Mouse (Mus musculus) cerebral cortex, adult 2 months (tissue): ENCODE results near the gene Bbc3.

Experiments
- WGBS: fragments of 180-500 bp; shearing (Covaris S2); methylation state at CpG from one replicate; pipeline ENCODE4 v1.1.7; 2018; 5-methylcytosine and 5-hydroxymethylcytosine counted together

Gene Bbc3

DNA sequence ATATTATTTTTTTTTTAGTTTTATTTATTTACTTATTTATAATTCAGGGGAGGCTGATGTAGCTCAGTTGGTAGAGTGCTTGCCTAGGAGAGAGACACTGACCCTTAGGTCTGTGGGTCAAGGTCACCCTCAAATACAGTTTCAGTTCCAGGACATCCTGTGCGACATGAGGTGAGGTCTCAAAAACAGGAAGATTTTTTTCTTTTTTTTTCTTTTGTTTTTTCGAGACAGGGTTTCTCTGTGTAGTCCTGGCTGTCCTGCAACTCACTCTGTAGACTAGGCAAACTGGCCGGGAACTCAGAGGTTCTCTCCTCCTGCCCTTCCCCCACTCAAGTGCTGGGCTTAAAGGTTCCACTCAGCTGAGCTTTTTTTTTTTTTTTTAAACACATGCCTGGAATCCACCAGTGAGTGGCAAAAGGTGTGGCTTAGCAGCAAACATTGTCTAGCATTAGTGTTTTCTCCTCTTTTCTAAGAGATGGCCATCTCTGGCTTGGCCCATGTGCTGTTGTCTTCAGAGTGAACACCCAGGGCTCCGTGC lies 7.1 kb downstream of the Bbc3 start:
- 72% methylated on average over 4 of the region's 4 CpGs for WGBS

DNA sequence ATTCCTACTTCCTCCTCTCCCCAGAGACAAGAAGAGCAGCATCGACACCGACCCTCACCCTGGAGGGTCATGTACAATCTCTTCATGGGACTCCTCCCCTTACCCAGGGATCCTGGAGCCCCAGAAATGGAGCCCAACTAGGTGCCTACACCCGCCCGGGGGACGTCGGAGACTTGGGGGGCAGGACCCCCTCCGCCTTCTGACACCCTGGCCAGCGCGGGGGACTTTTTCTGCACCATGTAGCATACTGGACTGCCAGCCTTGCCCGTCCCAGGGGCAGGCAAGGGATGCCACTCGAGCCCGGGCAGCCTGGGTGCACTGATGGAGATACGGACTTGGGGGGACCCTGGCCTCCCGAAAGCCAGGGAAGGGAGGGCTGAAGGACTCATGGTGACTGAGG lies 8.9 kb downstream of the Bbc3 start:
- 91% methylated on average over 14 of the region's 14 CpGs for WGBS

DNA sequence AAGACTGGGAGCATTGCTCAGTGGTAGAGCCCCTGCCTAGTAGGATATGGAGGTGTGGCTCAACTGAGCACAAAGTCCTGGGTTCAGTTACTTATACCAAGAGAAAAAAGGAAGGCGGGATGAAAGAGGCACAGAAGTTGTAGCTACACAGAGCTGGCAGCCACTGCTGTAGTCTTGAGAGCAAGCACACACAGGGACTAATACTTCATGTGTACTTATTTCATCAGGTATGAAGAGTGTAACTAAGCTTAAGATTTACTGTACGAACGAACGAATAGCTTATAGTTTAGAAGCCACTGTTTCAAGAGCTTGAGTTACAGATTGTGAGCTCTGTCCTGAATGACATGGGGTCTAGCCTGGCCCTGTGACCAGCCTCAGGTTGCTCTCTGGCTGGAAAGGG lies 11.0 kb downstream of the Bbc3 start:
- WGBS: 95% methylated on average over 4 of the region's 4 CpGs

DNA sequence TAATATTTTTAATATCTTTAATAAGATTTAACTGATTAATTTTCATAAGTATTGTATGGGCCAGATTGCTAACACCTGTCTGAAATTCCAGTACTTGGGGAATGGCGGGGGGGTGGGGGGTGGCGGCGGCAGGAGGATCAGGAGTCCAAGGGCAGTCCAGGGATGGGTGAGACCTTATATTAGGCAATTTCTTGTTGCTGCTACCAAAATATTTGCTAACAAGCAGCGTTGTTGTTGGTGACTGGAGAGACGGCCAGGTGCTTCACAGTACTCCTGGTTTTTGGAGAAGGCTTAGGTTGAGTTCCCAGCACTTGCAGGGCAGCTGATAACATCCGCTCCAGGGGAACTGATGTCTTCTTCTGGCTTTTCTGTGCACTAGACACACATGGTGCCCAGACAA lies 12.3 kb downstream of the Bbc3 start:
- WGBS: 93% methylated on average over 6 of the region's 6 CpGs

DNA sequence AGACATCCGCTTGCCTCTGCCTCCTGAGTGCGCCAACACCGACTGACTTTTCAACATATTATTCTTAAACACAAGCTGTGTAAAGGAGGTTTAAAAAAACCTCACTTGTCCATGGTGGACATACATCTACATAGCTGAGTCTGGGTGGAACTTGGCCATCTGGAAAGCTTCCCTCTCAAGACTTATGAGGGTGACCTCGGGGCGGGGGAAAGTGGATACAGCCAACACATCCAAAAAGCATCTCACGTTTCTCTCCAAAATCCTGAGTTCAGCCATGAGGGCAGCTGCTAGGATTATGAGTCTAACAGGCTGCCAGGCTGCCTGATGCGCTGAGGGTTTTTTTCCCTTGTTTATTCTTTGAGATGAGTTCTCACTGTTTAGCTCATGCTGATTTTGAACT lies 16.5 kb downstream of the Bbc3 start:
- 82% methylated on average over 7 of the region's 7 CpGs for WGBS

DNA sequence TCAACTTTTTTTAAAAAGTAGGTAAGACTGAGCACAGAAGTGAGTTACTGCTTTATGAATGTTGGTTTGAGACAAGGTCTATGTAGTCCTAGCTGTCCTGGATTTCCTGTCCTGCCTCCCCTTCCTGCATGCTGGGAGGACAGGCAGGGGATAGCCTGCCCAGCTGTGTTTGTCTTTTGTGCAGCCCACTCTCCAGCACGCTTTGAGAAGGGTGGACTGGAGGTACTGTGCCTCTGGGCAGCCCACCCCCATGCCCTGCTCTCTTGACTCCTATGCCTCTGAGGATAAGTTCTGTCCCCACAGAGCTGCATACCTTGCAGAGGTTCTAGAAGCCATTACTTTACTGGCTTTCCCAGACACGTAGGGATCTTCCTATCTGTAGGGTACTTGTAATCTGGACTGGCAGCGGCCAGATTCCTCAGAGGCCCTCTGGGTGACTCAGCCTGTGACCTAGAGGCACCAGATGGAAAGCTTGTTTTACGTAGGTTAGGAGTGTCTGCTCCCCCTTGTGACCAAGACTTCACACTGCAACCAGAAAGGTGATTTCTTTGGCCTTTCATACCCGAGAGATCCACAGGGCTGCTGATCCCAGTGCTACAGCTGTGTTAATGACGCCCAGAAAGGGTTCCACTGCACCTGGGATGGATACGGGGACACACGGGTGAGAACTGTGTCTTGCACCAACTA lies 17.9 kb downstream of the Bbc3 start:
- 35% methylated on average over 8 of the region's 8 CpGs for WGBS

DNA sequence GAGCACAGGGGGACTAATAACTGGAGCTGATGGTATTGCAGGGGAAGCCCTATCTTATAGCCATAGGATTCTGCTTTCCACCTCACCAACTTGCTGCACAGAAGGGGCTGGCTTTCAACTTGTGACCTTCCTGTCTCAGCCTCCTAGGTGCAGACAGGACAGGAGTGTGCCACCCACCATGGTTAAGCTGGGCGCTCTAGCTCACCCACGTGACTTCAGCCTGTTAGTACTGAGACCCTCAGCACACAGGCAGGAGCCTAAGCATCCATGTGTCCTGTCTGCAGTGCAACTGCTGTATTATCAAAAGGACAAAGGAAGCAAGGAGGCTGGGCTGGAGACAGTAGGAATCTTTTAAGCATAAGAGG lies 18.4 kb downstream of the Bbc3 start:
- 80% methylated on average over 2 of the region's 2 CpGs for WGBS

DNA sequence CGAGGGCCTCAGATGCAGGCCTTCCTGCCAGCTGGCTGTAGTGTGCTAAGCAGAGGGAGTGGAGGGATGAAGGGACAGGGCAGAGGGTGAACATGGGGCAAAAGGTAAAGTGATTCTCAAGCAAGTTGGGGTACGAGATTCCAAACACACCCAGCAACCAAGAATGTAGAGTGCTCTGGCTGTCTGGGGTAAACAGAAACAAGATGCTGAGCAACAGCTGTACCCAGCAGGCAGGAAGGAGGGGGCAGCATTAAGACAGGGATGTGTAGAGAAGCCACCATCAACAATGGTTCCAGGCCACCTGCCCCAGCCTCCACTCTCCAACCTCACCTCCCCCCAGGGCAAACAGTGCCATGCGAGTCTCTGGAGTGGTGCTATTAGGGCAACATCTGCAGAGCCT lies 21.0 kb downstream of the Bbc3 start:
- WGBS: 84% methylated on average over 3 of the region's 3 CpGs

DNA sequence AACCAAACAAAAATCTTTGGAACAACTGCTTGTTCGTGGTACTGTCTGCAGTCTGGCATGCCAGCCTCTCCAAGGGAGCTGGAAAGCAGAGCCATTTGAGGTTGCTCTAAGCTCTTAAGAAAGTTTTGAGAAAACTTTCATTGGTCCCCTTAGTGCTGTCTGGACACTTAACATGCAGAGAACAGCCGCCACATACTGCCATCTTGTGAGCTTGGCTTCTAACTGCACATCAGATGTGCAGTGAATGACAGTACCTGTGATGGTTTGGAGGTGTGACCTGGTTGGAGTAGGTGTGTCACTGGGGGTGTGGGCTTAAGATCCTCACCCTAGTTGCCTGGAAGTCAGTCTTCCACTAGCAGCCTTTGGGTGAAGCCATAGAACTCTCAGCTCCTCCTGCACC lies 29.5 kb downstream of the Bbc3 start:
- WGBS: 54% methylated on average over 2 of the region's 2 CpGs

DNA sequence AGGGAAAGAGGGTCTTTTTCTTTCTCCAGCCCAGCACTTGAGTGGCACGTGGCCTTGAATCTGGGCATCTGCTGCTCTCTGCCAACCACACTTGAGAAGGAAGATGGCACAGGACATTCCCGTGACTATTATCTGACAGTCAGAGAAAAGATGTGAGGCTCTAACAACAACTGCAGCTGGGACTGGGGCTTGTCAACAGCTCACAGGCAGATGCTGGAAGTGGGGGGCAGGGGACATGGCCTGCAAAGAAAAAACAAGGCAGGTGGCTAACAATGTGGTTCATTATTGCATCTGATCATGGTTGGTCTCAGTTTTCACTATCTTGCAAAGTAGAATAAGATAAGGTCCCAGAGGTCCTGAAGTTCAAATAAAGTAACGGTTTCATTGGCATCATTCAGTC lies 36.4 kb downstream of the Bbc3 start:
- WGBS: 69% methylated on average over 3 of the region's 3 CpGs

DNA sequence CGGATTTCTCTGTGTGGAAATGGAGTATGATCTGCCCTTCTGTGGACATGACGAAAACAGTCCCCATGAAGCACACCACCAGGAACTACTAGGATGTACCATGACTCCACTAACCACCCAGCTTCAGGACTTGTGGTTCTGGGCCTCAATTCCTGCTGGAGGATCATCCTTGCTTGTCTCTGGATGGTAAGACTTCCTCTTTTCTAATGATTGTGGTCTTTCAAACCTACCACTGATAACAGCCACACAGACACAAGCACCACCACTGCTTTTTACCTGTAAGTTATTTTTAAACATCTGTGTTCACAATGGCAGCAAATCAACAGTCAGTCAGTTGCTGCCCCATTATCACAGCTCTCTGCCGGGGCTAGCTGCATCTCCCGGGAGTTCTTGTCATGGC lies 37.1 kb downstream of the Bbc3 start:
- 89% methylated on average over 4 of the region's 4 CpGs for WGBS

DNA sequence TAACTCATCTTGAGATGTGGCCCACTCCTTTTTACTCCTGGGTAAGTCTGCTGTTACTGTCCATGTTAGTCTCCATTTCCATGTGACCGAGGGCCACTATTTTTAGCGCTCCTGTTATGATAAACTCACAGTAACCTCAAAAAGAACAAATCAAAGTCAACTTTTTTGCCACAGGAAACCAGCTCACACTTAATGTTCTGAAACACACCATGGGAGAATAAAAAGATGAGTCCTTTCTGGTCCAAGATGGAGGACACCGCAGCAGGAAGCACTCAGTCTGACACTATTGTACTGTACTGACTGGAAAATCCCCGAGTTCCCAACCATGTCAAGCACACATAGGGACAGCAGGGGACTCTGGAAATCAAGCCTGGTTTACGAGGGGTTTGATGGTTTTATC lies 41.8 kb downstream of the Bbc3 start:
- WGBS: 84% methylated on average over 5 of the region's 5 CpGs

DNA sequence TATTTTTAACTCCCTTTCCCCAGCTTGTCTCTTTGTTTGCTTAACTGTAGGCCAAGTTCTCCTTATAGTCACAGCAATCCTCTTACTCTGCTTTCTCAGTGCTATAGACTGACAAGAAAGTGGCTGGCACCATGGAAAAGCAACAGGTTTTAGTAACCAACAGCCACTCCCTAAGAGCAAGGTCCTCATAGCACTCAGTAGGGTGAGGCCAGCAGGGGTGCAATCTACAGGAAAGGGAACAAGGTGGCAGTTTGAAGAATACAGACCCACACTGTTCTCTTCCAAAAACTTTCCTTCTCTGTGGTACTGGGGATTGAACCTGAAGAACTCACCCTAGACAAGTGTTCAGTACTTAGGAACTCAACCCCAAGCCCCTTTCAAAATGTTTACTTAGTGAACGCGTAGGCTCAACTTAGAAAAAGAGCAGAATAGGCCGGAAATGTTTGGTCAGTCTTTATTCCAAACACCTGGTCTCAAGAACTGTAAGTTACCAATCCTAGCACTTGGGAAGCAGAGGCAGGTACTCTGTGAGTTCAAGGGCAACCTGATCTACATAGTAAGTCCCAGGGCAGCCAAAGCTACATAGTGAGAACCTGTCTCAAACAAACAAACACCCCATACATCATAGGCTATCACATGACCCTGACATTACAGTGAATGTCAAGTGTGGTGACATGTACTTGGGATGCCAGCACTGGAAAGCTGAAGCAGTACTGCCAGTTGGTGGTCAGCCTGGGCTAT lies 47.8 kb downstream of the Bbc3 start:
- WGBS: 98% methylated on average over 3 of the region's 3 CpGs

DNA sequence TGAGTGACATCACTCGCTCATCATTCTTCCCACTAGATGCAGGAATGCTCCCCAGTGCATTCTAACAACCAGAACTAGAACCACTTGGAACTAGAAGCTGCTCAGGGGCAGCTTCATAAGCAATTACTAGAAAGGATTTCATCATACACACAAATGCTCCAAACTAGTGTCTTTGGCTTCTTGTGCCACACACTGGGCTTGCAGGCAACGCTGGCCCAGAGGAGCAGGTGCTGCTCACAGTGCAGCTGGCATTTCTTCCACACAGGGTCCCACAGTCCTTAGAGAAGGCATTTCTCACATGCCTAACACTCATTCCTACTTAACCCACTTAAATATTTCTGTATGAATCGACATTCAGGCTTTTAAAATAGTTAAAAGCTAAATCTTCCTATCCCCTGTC lies 49.4 kb downstream of the Bbc3 start:
- WGBS: 75% methylated on average over 3 of the region's 3 CpGs

DNA sequence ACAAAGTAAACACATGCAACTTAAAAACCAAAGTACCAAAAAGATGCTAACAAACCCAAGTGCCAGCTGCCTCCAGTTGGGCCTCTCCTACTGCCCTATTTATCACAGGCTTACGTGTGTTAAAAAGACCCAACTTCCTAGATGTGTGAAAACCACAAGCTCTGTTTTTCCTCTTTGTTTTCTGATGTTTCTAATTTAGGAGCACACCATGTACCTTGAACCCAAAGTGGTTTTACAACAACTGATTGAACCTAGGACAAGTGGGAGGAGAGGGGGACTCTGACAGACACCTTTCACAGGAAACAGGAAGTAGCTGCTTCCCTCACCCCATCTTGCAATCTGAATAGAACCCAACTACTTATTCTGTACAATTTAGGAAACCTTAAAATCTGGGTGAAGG lies 56.1 kb downstream of the Bbc3 start:
- WGBS: 51% methylated on average over 1 of the region's 1 CpGs

DNA sequence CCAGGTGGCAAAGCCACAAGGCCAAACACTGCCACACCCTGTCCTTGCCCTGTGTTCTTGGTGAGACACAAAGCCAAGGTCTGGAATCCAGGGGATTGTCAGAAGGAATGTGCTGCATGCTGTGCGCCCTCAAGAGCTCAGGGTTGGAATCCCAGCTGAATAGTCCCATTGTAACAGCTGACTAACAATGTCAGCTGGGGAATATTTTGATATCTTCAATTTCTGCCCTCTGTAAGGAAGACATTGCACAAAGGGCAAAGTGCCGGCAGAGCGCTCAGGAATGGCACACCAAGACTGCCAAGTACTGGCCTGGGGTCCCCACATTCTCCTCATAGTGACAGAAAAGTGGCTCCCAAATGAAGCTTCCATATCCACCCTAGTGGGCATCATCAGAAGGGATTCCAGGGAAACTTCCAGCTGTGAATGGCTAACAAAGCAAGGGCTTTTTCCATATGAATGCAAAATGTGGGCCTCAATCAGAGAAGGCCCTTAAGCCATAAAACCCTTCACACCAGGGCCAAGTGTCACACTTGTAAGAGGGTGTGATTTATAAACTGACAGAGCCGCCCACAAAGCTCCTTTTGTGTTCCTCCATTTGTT lies 56.8 kb downstream of the Bbc3 start:
- WGBS: 59% methylated on average over 4 of the region's 4 CpGs

DNA sequence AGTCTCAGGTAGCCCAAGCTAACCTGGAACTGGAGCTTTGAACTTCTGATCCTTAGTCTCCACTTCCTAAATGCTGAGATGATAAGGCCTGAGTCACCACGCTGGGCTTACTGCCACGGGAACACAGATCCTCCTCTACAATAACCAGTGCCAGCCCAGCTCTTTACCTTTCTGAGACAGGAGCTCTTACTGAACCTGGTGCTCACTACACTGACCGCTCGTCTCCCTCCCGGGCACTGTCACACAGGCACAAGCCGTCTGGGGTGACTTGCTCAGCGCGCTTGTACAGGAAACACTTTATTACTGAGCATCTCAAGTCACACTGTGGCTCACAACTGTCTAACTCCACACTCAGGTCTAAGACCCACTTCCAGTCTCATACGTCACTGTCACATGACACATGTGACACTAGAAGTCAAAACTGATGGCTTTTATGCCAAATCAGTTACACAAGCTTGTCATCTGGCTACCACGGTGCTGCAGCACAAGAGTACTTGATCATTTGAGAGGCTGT lies 58.0 kb downstream of the Bbc3 start:
- 68% methylated on average over 10 of the region's 10 CpGs for WGBS

DNA sequence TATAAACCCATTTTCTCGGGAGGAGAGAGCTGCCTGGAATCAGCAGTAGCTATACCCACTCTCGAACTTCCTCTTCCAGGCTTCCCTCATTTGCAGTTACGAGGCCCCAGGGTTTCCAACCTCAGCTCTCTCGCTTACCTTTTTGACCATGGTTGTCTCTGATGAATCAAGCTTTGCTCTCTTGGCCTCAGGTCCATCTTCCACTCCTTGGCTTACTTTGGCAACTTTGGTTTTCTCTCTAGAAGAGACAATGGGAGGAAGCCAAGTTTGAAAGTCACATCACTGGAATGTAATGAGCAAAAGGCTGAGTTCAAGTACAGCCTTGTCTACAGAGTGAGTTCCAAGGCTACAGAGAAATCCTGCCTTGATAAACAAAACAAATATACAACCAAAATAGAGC lies 58.5 kb downstream of the Bbc3 start:
- WGBS: 75% methylated on average over 4 of the region's 4 CpGs
